Mouse (Mus musculus) cerebellum, adult 2 months (tissue): ENCODE data around the gene Reps1.

Experiments
- CTCF ChIP-seq: fragments of 200-500 bp; IDR thresholded peaks from 2 replicates; pipeline ENCODE4 v1.5.1; 2011; ENCODE audit warnings: low read depth, mild to moderate bottlenecking, control low read depth, low read length, moderate library complexity, borderline replicate concordance; ENCODE audit not compliant: insufficient read depth
- POLR2A ChIP-seq: fragments of 200-500 bp; IDR thresholded peaks from 2 replicates; pipeline ENCODE4 v1.6.1; 2011; ENCODE audit warnings: low read length, control low read depth, borderline replicate concordance; ENCODE audit not compliant: insufficient read depth

DNA sequence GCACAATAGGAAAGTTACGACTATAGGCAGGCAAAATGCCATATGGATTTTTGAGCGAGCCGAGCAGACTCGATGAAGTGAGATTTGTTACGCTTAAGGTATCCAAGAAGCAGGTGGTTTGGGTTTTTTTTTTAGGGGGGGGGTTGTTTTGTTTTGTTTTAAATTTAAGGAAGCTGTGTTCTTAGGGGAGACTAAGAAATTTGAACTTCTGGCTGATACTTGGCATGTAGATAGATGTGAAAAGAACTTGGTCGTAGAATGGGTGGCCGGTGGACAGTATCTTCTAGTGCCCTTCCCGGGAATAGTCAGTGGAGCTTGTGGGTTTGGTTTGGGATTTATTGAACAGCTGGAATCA is 707 bp downstream of the Reps1 start:
- TF ChIP-seq POLR2A = no peak
- TF ChIP-seq CTCF = no peak
